Mouse (Mus musculus) A20 (cell line): ENCODE results near the gene Wwc1.

Experiments used
- DNase-seq: peaks from one replicate; pipeline ENCODE4 v3.0.0-alpha.2; 2011; ENCODE audit warnings: low read depth, low spot score

The Wwc1 gene

DNA sequence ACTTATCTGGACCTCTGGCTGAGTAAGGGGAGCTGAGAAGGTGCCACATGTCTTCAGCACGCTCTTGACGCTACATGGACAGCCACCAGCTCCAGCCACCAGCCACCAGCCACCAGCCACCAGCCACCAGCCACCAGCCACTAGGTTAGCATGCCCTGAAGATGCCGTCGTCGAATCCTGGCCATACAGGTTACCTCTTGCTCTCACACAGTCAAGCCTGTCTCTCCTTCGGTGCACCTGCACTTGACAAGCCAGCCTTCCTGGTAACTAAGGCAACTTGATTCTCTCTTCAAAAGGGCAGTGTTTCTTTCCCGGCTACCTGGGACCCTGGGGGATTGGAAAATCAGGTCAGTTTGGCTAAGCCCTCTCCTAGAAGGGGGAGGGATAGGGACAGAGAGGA is 7.2 kb downstream of the Wwc1 start:
- no peak for DNase-seq

DNA sequence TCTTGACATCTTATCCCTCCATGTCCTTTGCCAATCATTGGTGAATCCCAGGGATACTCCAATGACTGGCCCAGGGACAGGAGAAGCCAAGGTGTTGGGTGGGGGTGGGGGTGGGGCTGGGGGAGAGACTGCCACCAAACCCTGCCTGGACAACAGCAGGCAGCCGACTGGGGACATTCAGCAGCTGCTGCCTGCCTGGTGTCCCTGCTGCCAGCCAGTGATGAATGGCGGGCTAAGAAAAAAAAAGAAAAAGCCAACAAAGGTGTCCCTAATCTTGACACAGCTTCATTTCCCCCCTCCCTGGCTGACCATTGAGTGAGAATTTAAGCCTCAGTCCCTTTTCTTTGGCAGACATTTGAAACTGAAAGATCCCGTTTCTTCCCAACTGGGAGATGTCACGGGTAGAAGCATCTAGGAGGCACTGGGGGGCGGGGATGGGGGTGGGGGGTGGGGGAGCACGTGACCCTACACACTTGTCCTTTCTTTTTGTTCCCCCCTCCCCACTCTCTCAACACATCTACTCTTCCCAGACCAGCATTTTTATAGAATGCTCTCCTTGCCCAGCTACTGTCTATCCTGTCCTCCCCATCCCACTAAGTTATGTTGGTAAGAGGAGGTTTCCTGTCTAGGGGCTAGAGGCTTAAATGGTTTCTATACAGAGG is 7.9 kb downstream of the Wwc1 start:
- DNase-seq: no peak

DNA sequence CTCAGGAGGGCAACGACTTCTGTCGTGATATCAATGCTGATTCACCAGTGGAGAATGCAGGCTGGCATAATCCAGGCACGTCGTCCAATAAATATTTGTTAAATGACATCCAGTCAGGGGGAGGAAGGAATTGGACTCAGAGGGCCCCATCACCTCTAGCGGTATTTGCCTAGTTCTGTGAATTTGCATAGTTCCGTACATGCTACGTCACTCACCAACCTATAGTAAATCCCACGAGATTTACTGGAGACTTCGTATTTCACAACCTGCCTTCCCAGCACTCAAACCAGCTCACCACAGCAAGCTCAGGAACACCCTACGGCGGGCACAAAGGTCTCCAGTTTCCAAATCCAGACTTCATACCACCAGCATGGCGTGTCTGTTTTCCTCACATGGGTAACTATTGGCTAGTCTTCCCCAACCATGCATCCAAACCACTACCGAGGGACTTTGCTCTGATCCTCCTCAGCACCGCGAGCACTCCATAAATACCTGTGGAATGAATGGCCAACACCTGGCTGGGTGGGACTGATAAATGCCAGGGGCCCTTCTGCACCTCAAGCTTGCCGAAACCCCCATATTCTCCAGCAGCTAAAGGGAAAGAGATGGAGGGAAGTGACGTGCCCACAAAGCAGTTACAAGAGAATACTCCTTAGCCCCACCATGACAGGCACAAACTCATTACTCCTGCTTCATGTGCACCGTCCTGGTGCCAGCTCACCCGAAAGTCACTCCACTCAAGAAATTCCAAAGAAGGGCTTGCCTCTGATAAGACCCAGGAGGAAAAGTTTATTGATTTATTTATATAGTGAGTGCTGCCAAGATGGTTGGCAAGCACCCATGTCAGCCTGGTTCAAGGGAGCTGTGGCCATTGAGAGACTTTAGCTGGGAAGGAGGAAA is 9.3 kb downstream of the Wwc1 start:
- DNase-seq: no peak

DNA sequence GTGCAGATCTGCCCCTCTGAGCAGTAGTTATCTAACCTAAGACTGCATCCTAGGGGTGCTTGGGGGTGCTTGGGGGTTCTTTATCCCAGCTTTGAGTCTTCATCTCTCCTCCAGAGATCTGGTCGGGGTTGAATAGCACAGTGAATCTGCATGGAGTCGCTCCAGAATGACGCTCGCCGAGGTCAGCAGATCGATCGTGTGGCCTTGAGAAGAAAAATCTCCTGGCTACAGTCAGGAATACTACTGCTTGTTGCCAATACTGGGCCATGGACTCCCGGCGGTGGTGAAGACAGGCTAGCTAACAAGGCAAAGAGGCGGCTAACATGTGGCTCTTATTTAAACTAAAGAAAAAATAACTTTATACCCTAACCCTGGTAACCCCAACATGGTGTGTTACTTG is 12.0 kb downstream of the Wwc1 start:
- DNase-seq: no peak

DNA sequence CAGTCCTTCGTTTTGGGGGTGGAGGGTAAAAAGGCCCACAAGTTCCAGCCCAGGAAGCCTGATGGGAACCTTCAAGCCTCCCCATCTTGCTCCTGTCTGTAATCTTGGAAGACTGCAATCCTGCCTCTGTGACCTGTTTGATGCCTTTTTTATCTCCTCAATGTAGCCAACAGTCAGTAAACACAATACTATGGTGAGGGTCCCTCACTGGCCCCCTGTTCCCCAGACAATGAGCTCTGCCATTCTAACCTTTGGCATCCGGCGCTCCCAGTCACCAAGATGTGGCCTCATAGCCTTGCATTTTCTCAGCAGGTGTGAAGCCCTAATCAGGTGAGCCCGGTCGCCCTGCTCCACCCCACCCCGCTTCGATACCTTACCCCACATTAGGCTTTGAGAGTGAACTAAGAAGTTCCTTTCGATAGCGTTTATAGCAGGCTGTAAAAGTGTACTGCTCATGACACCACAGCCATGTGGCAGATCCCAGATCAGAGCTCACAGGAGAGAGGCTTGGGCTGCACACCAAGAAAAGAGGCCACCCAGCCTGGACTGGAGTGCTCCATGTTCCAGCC is 16.3 kb downstream of the Wwc1 start:
- no peak for DNase-seq

DNA sequence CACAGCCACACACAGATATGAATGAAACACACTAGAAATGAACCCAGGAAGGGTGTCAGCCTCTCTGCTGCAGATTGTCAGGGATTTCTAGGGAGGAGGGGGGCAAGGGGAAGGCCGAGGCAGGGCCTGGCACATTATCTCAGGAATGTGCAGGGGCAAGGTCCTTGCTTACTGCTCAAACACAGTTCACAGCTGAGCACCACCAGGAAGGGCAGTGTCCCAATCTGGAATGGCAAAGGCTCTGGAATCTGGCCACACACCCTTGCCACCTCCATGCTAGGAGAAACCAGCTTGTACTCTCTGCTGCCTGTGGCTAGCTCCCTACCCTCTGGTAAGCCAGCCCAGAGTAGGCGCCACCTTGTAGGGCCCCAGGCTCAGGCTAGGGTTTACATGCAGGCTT is 16.8 kb downstream of the Wwc1 start:
- no peak for DNase-seq

DNA sequence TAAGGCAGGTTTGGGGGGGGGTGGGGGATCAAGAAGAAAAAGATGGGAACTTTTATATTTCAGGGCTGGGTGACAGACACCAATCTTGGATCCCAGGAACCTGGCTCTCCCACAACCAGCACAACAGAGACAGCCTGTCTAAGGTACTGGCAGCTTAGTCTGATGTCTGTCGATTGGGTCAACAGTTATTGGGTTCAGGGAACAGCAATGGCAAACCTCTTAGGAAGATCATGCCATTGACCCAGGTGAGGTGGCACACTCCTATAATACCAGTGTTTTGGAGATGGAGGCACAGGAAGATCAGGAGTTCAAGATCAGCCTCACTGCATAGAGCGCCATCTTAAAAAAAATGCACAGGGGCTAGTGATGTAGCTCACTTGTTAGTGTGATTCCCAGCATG is 17.9 kb downstream of the Wwc1 start:
- no peak for DNase-seq

DNA sequence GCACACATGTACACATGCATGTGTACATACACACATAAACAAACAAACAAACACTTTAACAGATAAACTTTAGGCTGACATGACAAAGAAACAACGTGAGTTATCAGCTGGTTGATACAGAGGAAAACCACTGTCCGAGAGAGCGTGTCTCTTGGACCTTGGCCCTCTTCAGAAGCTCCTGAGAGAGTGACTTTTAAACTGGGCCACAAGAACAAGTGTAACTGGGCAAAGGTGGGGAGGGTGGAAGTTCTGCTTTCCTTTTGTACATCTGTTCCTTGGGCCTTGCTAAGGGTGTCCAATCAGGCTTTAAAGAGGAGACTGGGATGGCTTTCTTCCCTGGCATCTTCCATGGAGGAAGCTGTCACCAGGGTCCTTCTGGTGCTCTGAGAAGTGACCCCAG is 21.1 kb downstream of the Wwc1 start:
- DNase-seq: no peak

DNA sequence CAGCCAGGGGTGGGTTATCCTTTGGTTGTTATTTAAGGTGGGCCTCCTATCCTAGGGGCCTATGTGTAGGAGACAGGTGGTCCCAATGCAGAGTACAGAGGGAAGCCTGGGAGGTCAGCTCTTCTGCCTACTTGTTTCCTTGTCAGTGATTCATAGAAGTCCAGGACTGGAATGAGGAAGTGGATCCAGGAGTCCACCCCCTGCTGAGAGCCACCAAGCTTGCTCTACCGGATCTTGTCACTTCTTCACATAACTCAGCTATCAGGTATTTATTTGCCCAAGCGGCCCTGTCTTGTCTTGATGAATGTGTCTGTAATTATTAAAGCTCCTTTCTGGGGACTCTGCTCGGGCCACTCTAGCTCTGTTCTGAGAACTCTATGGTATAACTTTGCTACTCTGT is 24.8 kb downstream of the Wwc1 start:
- DNase-seq: no peak

DNA sequence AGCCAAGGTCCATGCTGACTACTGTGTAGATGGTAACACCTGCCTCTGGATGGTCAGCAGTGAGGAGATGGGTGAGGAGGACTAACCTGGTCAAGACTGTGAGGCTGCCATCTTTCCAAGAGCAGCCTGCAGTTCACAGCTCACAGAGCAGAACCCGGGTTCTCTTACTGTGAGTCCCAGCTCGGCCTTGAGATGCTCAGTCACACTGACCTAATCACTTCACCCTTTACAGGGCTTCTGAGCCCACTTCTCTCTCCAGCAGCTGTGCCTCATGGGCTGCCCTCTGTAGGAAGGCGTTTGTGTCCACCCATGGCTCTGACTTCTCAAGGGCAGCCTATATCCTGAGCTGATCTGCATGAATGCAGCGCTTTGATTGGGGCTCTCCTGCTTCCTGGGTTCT is 27.1 kb downstream of the Wwc1 start:
- DNase-seq: no peak

DNA sequence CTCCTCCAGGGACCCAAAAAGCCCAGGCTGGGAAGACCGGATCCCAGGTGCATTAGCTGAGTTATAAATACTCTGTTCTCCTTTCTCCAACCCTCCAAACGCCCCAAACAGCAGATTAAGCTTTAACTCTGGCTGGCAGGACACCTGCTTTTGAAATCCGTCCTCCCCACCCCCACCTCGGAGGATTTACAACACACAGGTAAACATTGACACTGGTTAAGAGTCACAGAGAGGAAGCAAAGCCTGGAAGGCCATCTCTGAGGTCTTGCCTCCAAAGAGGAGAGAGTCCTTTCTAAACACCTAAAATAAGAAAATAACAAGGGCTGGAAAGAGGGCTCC is 28.6 kb downstream of the Wwc1 start:
- no peak for DNase-seq

DNA sequence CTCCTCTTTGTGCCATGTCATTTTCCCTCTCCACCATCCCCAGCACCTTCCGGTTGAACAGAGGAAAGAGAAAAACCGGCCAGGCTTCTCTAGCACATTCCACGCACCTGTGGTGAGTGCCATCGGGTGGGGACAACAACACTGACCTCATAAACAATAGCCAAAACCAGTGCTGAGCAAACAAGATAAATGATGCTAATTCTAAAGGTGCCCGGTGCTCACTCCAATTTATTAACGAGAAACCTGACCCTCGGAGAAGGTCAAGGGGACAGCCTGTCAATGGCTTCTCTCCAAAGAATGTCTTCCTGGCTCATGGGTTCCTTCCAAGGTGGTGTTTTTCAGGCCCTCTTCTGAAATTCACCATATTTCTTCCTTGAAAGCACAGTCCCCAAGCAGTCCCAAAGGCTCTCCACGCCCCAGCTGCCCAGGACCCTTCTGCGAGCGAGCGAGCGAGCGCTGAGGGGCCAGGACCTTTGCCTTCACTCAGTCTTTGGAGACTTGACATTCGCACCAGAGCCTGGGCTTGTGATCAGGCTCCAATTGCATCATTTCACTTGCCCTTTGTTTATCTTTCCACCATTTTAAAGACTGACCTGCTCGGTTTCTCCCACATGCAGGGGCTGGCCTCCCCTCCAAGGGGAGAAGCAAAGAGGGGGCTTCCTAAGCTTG is 29.1 kb downstream of the Wwc1 start:
- no peak for DNase-seq

DNA sequence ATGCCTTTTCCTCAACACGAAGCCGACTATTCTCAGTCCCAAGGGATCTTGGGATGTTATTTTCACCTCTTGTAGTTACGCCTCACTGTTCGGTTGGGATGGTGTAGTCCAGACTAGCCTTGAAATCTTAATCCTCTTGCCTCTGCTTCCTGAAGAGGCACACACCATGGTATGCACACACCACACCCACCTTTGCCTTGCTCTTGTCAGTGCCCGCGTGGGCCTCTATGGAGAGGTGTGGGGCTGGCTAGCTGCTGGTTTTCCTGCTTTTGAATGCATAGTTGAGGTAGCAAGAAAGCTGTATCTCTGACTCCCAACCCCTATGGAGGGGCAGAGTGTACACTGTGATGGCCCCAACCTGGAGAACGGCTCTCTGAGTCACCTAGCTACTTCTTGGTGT is 29.9 kb downstream of the Wwc1 start:
- DNase-seq: no peak

DNA sequence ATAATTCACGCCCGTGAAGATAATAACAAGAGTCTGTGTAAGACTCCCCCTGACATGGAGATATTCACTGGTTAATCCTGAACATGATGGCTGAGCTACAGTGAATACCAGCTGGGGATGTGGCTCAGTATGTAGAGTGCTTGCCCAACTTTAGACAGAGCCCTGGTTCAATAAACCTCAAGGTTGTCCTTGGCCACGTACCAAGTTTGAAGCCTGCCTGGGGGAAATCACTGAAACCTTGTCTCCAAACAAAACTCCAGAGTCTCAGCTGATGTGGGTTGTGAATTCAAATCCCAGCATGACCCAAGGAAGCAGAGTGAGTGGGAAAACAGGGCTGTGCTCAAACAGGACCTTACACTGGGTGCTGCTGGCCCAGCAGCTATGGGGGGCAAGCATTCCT is 30.3 kb downstream of the Wwc1 start:
- DNase-seq: no peak

DNA sequence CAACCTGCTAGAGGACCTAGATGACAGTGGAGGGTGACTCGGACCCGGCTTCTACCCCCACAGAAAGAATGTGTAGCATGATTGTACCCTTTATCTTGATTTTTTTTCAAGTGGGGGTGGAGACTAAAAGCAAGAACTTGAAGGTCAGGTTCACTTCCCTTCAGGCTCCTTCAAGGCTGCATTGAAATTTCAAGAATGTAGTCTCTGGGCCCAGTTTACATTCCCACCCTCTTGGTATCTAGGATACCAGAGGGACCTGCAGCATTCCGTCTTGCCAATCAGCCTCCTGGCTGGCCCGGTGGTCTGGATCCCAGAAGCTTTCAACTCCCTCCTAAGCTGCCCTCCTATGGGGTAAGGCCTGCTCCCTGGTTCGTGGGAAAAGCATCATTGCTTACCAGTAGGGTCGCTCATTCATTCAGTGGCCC is 31.9 kb downstream of the Wwc1 start:
- no peak for DNase-seq

DNA sequence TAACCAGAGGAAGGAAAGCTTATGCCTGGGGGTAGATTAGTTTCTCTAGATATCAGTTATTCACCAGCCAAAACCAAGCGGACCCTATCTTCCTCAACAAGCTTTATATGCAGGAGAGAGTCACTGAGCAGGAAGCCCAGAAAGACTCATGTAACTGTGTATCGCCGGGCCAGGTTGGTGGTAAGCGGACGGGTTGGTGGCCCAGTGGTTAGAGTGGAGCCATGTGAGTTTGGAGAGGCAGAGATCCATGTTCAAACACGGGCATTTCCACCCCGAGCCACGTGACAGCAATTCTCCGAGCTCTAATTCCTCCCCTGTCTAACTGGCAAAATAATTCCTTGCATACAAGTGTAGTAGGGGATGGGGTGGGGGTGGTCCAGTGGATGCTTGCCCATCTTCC is 32.4 kb downstream of the Wwc1 start:
- DNase-seq: no peak

DNA sequence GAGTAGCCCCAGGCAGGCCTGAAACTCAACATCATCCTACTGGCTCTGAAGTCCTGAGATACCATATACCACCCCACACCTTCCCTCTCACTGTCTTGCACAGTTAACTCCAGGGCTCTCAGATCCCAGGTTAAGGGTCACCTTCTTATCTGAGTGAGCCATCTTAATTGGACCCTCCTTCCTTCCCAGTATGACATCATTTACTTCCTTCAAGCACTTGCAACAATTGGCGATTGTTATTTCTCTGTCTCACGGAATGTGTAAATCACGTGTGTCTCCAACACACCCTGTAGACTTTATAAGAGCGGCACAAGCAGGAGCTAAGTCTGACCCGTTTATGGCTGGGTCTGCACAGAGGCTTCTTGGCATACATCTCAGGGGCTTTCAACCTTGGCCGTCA is 35.1 kb downstream of the Wwc1 start:
- DNase-seq: no peak

DNA sequence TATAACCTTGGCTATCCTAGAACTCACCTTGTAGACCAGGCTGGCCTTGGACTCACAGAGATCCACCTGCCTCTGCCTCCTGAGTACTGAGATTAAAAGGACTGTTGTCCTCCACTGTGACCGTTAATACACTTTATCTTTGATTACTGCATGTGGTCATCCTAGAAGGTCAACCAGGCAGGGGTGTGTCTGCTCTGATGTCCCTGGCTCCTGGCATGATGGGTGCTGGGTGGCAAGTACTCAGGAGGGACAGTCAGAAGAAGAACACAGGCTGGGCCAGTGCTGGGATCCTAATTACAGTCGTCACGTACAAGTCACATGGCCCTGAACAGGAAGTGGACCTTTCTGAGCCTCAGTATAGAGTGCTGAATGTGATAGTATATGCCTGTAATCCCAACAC is 38.7 kb downstream of the Wwc1 start:
- no peak for DNase-seq

DNA sequence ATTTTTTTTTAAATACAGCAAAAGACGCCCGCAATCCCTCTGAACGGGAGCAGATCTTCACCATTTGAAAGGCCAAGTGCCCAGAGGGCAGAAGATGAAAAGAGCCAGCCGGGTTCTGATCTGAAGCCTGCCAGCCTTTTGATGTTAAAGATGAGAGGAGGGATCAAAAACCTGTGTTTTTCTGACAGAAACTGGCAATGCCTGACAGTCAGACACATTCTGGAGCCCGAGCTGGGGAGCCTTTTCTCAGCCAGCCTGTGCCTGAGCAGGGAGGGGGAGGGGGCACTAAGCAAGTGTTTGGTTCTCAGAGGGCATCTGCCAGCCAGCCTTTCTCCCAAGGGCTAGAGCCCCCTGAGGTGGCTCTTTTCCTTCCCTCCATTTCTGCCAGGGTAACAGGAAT is 39.3 kb downstream of the Wwc1 start:
- DNase-seq: no peak

DNA sequence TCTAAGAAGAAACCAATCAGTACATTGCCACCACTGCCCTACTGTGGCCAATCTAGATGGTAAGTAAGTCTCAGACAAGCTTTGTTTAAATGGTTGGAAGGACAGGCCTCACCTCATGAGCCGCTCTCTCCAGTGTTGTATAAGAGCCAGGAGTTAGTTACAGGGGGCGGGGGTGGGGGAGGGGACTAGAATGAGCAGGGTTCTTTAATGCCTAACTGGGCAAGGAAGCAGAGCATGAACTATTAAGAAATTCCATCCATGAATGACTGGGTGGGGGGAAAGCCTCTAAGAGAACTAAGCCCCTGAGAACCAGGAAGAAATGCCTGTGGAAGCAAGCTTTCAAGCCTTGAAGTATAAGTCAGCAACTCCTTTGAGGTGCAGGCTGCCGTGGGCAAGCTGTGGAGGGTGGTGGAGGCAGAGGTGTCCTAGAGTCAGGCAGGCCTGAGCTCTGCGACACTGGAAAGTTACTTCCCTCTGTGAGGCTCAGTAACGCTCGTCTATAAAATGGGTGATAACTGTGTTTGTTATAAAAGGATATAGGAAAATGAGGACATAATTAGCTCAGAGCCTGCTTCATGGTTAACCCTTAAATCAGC is 41.4 kb downstream of the Wwc1 start:
- no peak for DNase-seq

DNA sequence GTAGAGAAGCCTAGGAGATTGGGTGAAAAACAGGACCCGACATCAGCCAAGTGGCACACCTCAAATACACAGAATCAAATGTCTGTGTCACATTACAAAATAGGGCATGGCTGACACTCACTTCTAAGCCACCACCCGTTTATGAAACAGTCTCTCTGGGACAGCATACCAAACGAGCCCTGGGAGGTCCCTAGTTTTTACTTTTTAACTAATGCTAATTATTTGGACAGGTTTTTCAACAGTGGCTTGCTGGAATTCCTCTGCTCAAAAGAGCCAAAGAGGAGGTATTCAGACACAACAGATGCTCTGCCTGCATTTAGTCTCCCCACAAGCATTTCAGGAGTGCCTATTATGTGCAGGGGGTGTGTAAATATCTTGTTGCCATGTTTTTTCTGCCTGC is 44.7 kb downstream of the Wwc1 start:
- DNase-seq: no peak

DNA sequence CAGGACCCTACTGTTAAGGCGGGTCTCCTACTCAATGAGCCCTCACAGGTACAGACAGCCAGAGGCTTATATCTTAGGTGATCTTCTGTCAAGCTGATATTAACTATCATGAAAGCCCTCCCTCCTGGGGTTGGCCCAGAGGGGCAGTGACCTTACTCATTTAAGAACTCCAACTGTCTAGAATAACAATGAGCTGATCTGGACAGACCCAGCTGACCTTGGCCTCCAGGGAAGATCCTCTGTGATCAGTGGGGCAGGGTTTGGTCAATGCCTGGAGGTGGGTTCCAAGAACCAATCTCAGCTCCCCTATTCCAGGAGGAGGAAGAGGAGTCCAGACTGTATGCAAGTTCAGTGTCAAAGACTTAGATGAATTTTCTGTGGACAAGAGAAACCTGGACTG is 45.2 kb downstream of the Wwc1 start:
- DNase-seq: no peak
